Mouse (Mus musculus): ENCODE measurements around the gene Mcrip2.

Gene Mcrip2

GRCm38 (mm10) chr17:25834595-25835222, 33.9 kb downstream of the Mcrip2 start:
- no peak for DNase-seq (ENCODE audit: low spot score in 2 of 2)

- DNase-seq (ENCODE audit: low spot score in 2 of 2), result no peak
These were observed 34.5 kb downstream of the Mcrip2 start for GRCm38 (mm10) chr17:25833961-25834594.

- DNase-seq (ENCODE audit: low spot score in 2 of 2), result peak in 1 of 2 experiments; percentile 87
These were observed 35.3 kb downstream of the Mcrip2 start, which contains the start of gene Stub1 for GRCm38 (mm10) chr17:25833291-25833663. TSS of gene Stub1 (minus strand) at chr17:25833404.

DNA sequence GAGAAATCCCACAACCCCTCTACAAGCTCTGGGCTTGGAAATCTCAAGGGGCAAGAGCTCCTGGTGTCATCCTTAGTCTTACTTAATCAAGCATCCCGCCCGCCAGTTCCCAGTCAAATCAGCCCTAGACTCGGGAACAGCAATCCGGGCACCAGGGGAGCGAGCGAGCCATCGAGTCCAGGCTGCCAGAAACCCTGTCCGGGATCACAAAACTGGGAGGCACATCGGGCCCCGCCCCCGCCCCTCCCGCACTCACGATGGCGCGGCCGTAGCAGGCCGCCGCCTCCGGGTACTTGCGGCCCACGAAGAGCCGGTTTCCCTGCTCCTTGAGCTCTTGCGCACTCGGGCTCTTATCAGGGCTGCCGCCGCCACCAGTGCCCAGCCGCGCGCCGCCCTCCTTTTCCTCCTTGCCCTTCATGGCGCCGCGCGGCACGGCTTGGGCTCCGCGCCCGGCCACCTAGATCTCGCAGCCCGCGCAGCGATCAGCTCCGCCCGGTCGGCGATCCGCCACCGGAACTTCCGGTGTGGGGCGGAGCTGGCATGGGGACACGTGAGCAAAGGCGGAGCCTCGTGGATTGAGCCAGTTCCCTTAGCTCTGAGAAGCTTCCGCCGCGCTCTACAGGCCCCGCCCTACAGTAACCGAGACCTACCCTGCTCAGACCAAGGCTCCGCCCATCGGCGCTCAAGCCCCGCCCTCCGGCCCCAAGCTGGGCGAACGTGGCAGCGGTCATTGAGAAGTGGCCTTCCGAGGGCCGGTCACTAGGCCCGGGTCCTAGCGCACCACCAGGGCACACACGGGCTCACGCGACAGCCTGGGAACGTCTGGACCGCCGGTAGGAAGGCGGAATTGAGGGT, 35.9 kb downstream of the Mcrip2 start:
- DNase-seq (ENCODE audit: low spot score in 2 of 2), result peak; percentile 98

DNA sequence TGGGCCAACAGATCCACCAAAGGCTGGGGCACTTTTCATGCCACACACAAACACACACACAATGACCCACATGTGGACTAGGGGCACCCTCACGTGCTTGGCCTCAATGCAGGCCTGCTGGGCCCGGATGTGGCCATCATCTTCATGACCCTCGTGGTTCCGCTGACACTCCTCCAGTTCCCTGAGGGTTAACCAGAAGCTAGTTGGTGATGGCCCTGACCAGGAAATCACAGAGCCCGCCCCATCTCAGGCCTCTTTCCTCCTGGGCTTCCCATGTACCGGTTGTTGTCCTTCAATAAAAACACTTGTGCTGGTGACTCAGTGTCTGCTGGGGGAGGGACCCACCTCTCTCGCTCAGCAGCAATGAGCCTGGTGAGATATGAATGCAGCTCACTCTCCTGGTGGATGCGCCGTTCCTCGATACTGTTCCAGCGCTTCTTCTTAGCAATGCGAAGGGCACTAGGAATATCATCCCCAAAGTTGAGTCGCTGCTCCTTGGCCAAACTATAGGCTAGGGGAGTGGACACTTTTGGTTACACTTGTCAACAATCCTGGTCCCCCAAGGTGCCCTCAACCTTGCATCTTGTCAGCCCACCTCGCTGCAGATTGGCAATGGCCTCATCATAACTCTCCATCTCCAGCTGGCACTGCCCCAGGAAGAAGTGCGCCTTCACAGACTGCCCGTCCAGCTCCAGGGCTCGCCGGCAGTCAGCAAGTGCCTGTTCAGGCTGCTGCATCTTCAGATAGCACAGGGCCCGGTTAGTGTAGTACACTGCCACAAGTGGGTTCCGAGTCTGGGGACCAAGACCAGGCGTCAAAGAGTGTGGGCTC, 36.9 kb downstream of the Mcrip2 start:
- DNase-seq (ENCODE audit: low spot score in 2 of 2), result no peak

- DNase-seq (ENCODE audit: low spot score in 2 of 2), result no peak
These were observed 37.6 kb downstream of the Mcrip2 start for GRCm38 (mm10) chr17:25830806-25831431.

DNA sequence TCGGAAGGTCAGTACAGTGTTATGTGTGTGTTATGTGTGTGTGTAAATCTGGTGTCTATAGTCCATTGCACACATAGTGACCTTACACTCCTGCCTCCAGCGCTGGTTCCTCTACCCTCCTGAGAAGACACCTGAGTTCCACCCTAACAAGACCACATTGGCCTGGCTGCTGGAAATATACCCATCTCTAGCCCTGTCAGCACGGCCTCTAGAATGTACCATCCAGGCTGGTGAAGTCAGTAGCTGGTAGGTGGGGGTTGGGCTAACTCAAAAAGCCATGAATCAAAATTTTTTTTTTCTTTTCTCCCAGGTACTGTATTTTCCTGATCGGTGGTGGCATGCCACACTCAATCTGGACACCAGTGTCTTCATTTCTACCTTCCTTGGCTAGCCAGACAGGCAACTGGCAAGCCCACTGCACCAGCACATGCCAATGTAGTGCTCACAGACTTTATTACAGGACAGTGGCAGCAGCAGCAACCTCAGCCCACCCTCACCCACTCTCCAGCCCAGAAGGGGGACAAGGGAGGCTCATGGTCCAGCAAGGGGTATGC, 38.3 kb downstream of the Mcrip2 start:
- DNase-seq (ENCODE audit: low spot score in 2 of 2), result no peak

- DNase-seq (ENCODE audit: low spot score in 2 of 2), result no peak
These were observed 39.0 kb downstream of the Mcrip2 start for GRCm38 (mm10) chr17:25829558-25830017.

- DNase-seq (ENCODE audit: low spot score in 2 of 2), result peak; percentile 85 to 91
These were observed 39.6 kb downstream of the Mcrip2 start, which contains the start of gene Jmjd8 for GRCm38 (mm10) chr17:25828712-25829557. TSS of gene Jmjd8 (plus strand) at chr17:25828867.

GRCm38 (mm10) chr17:25828223-25828594, 40.4 kb downstream of the Mcrip2 start:
- no peak for DNase-seq (ENCODE audit: low spot score in 2 of 2)

GRCm38 (mm10) chr17:25827546-25828222, 40.9 kb downstream of the Mcrip2 start:
- DNase-seq (ENCODE audit: low spot score in 2 of 2), result no peak

DNA sequence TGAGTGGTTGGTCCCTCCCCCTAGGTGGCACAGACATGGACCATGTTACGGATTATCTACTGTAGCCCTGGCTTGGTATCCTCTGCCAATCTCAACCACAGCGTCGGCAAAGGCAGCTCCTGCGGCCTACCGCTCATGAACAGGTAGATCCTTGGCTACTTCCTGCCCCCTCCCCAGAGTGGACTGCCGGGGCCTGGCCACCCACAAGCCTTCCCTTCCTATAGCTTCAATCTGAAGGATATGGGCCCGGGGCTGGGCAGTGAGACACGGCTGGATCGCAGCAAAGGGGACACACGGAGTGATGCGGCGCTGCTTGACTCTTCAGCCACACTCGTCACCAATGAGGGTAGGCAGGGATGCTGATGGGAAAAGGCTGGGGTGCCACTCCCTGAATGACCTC, 41.6 kb downstream of the Mcrip2 start:
- DNase-seq (ENCODE audit: low spot score in 2 of 2), result no peak

GRCm38 (mm10) chr17:25825984-25826570, 42.5 kb downstream of the Mcrip2 start:
- no peak for DNase-seq (ENCODE audit: low spot score in 2 of 2)

- no peak for DNase-seq (ENCODE audit: low spot score in 2 of 2)
These were observed 43.3 kb downstream of the Mcrip2 start for GRCm38 (mm10) chr17:25825311-25825710.

DNA sequence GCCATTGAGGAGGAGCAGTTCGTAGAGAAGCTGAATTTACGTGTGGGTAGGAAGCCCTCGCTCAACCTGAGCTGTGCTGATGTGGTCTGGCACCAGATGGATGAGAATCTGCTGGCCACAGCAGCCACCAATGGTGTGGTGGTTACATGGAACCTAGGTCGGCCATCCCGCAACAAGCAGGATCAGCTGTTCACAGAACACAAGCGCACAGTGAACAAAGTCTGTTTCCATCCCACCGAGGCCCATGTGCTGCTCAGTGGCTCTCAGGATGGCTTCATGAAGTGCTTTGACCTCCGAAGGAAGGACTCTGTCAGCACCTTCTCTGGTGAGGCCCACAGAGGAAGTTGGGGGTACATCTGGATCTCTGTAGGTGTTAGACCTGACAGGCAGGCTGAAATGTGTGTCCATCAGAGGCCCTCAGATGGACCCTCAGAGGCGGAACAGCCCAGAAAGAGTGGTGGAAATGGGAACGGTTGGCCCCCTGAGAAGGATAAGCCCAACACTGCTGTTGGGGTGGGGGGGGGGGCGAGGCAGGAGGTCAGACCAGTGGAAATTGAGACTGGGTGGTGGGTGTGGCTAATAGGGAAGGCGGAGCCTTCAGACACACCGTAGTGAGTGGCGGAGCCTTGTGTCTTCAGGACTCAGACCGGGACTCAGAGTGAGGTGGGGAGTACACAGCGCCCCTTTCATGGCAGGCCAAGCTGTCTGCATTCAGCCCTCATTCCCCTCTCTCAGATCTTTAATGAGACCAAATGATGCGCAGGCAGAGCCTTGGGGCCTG, 44.0 kb downstream of the Mcrip2 start:
- no peak for DNase-seq (ENCODE audit: low spot score in 2 of 2)

DNA sequence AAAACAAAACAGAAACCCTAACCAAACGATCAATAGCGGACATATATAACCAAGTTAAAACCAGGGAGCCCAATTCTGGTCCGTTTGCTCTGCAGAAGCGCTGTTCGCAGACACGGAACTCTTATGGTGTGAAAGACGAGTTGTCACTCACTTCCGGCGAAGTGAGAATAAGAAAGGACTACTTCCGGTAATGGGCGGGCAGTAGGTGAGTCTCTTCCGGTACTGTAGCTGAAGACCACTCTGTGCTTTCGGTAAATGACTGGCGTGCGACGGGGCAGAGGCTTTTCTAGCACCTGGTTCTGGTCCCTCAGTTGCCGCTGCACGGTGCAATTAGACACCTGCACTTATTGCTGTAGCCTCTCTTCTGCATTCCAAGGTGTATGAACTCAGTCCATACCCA, 45.1 kb downstream of the Mcrip2 start, which contains the start of gene Wdr24:
TSS of gene Wdr24 (plus strand) at position 176 of the 400 bp plus-strand sequence.
- DNase-seq (ENCODE audit: low spot score in 2 of 2), result peak; percentile 73 to 86

GRCm38 (mm10) chr17:25818851-25819780, 49.4 kb downstream of the Mcrip2 start:
- no peak for DNase-seq (ENCODE audit: low spot score in 2 of 2)
